Mouse (Mus musculus) urinary bladder, adult 18-20 months (tissue): Measurements from ENCODE around the gene Gm11487.
"Not testable (repeated sequence)": the region's sequence is repeated elsewhere in the genome, so short reads cannot be mapped to it uniquely, and the experiment has no call there.

ENCODE experiments used
- DNase-seq, 2 experiments: peaks; one replicate each; pipeline ENCODE4 v3.0.0; 2022; ENCODE audit warnings: low spot score in 2 of 2, mixed read lengths in 2 of 2

Gm11487 gene

DNA sequence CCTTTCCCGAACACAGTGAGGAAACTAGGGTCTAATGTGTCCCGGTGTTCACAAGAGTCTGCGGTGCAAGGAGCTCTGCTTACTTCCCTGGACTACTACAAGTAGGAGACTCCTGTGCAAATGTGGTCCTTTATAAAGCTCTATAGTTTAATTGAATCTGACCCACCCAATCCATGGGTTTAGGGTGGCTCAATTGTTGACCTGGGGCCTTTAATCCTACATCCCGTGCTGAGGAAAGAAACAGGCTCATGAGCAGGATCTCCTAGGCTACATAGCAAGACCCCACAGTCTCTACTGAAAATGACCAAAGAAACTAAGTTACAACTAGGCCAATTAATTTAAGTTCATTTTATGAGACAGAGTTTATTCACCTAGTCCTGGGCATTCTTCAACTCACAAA lies at the start of gene Gm11487:
Gene Gm11487, minus strand, starts transcription at position 101 of the 400 bp plus-strand sequence.
- not testable (repeated sequence) for DNase-seq

- peak in 1 of 2 experiments; percentile 9 for DNase-seq
Measured at GRCm38 (mm10) chr4:73444715-73445114, 39.8 kb upstream of the Gm11487 start.

- DNase-seq: no peak
Measured at GRCm38 (mm10) chr4:73442568-73442967, 37.7 kb upstream of the Gm11487 start.

GRCm38 (mm10) chr4:73425903-73426302 lies 21.0 kb upstream of the Gm11487 start:
- DNase-seq: no peak

- no peak for DNase-seq
Measured at GRCm38 (mm10) chr4:73423049-73423448, 18.2 kb upstream of the Gm11487 start.

DNA sequence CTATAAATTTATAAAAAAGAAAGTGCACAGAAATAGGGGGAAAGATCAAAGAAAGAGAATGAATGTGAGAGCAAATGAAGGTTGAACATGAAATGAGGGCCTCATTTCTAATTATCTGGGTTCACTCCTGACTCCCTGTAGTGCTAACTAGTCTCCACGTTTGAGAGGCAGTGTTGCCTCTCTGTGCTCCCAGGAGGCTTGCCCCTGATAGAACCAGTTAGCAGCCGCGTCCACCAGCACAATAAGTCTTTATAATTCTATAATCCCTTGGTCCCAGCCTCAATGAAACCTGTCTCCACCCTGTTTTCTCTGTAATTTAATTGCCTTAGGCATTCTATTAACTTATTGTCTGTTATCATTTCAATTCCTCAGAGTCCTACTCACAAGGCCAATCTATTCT lies 38.3 kb downstream of the Gm11487 start:
- DNase-seq: no peak
